Mouse (Mus musculus): ENCODE data around the gene Fgd4.

DNA sequence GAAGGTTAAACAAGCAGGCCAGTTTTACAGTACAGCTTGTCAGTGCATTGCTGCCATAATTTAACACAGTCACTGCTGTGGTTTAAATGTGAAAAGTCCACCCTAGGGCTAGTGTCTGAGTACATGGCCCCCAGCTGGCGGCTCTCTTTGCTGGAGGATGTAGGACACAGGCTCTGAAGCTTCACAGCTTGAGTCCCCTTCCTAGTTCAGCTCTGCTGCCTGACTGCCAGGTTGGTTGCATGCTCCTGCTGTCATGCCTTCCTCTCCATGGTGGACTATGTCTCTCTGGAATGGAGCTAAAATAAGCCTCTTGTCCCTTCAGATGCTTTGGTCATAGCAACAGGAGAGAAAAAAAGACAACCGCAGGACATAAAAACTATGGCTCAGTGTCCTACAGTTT lies 46.3 kb downstream of the Fgd4 start:
- TF ChIP-seq CTCF (IDR thresholded peaks at IDR 0.05; ENCODE audit: low read depth, low read length) = no peak
- TF ChIP-seq EP300 (IDR thresholded peaks at IDR 0.05; ENCODE audit: insufficient read depth, low read depth, low read length) = no peak

All from ES-Bruce4 (cell line).